Mouse (Mus musculus): ENCODE results near the gene Sipa1l1. TPM values are rescaled to one million over a fixed set of nuclear protein-coding genes. Genes with fewer than 3 reads are reported as not detected.
"Not testable (repeated sequence)": the region's sequence is repeated elsewhere in the genome, so short reads cannot be mapped to it uniquely, and the experiment has no call there.

Sipa1l1 gene
- total and polyA plus RNA-seq, 3 experiments = 141 to 365 (median 161) TPM

- Histone ChIP-seq H3K4me3 (ENCODE audit: low read depth, low read length) (no peak overlapping the region), H3K36me3 (replicated peaks) (no peaks in the 10 kb centered on the region), H3K4me1 (ENCODE audit: insufficient read depth, low read depth, low read length) (peaks cover 9% of the 10 kb centered on the region), H3K9me3 (replicated peaks) (no peaks in the 10 kb centered on the region), H3K27me3 (ENCODE audit: insufficient read depth, low read length) (peaks cover 56% of the 10 kb centered on the region)
- DNase-seq (ENCODE audit: low spot score) = no peak
- no peak for TF ChIP-seq POLR2AphosphoS5 (IDR thresholded peaks at IDR 0.05; ENCODE audit: insufficient replicate concordance, low read depth, low read length)
- no peak for TF ChIP-seq CTCF (IDR thresholded peaks at IDR 0.05; ENCODE audit: low read depth, low read length)
- TF ChIP-seq TAL1 (conservative IDR thresholded peaks at IDR 0.05; ENCODE audit: low read depth, low read length) = no peak
- TF ChIP-seq GATA1 (IDR thresholded peaks at IDR 0.05; ENCODE audit: borderline replicate concordance, low read length) = no peak
- TF ChIP-seq GATA2 (IDR thresholded peaks at IDR 0.05; ENCODE audit: borderline replicate concordance, low read depth, low read length) = no peak
- no peak for ATAC-seq (ENCODE audit: extremely low read depth, insufficient number of reproducible peaks, low FRiP score, poor library complexity, severe bottlenecking)
Observed at GRCm38 (mm10) chr12:82474409-82474808, 305.3 kb downstream of the Sipa1l1 start.

GRCm38 (mm10) chr12:82476028-82476427 lies 306.9 kb downstream of the Sipa1l1 start:
- ATAC-seq (ENCODE audit: extremely low read depth, insufficient number of reproducible peaks, low FRiP score, poor library complexity, severe bottlenecking) = no peak
- Histone ChIP-seq H3K36me3 (replicated peaks) (no peaks in the 10 kb centered on the region), H3K9me3 (replicated peaks) (no peaks in the 10 kb centered on the region), H3K27me3 (ENCODE audit: insufficient read depth, low read length) (peaks cover 51% of the 10 kb centered on the region), H3K4me3 (ENCODE audit: low read depth, low read length) (no peak overlapping the region), H3K4me1 (ENCODE audit: insufficient read depth, low read depth, low read length) (peaks cover 2% of the 10 kb centered on the region; the same call in 1 of the 2 replicates)
- no peak for TF ChIP-seq GATA1 (IDR thresholded peaks at IDR 0.05; ENCODE audit: borderline replicate concordance, low read length)
- no peak for TF ChIP-seq POLR2AphosphoS5 (IDR thresholded peaks at IDR 0.05; ENCODE audit: insufficient replicate concordance, low read depth, low read length)
- no peak for TF ChIP-seq GATA2 (IDR thresholded peaks at IDR 0.05; ENCODE audit: borderline replicate concordance, low read depth, low read length)
- no peak for TF ChIP-seq CTCF (IDR thresholded peaks at IDR 0.05; ENCODE audit: low read depth, low read length)
- TF ChIP-seq TAL1 (conservative IDR thresholded peaks at IDR 0.05; ENCODE audit: low read depth, low read length) = no peak
- DNase-seq (ENCODE audit: low spot score) = no peak

- DNase-seq (ENCODE audit: low spot score) (no peak), ATAC-seq (ENCODE audit: extremely low read depth, insufficient number of reproducible peaks, low FRiP score, poor library complexity, severe bottlenecking) (no peak)
- Histone ChIP-seq H3K27me3 (ENCODE audit: insufficient read depth, low read length) (peaks cover 47% of the 10 kb centered on the region), H3K4me3 (ENCODE audit: low read depth, low read length) (no peak overlapping the region), H3K4me1 (ENCODE audit: insufficient read depth, low read depth, low read length) (peaks cover 2% of the 10 kb centered on the region; the same call in 1 of the 2 replicates), H3K9me3 (replicated peaks) (no peaks in the 10 kb centered on the region), H3K36me3 (replicated peaks) (no peaks in the 10 kb centered on the region)
- TF ChIP-seq GATA2 (IDR thresholded peaks at IDR 0.05; ENCODE audit: borderline replicate concordance, low read depth, low read length) = no peak
- TF ChIP-seq GATA1 (IDR thresholded peaks at IDR 0.05; ENCODE audit: borderline replicate concordance, low read length) = no peak
- no peak for TF ChIP-seq POLR2AphosphoS5 (IDR thresholded peaks at IDR 0.05; ENCODE audit: insufficient replicate concordance, low read depth, low read length)
- TF ChIP-seq TAL1 (conservative IDR thresholded peaks at IDR 0.05; ENCODE audit: low read depth, low read length) = no peak
- TF ChIP-seq CTCF (IDR thresholded peaks at IDR 0.05; ENCODE audit: low read depth, low read length) = no peak
Observed at GRCm38 (mm10) chr12:82476580-82476979, 307.5 kb downstream of the Sipa1l1 start.

GRCm38 (mm10) chr12:82477826-82478225 lies 308.7 kb downstream of the Sipa1l1 start:
- no peak overlapping the region for H3K4me3 ChIP-seq (ENCODE audit: low read depth, low read length)
- no peak for DNase-seq (ENCODE audit: low spot score)

GRCm38 (mm10) chr12:82478256-82478655 lies 309.1 kb downstream of the Sipa1l1 start:
- H3K4me3 ChIP-seq (ENCODE audit: low read depth, low read length) = no peak overlapping the region
- H3K27me3 ChIP-seq (ENCODE audit: insufficient read depth, low read length) = peaks cover 38% of the 10 kb centered on the region
- no peak for TF ChIP-seq TAL1 (conservative IDR thresholded peaks at IDR 0.05; ENCODE audit: low read depth, low read length)
- no peak for TF ChIP-seq CTCF (IDR thresholded peaks at IDR 0.05; ENCODE audit: low read depth, low read length)
- TF ChIP-seq GATA1 (IDR thresholded peaks at IDR 0.05; ENCODE audit: borderline replicate concordance, low read length) = no peak
- no peak for TF ChIP-seq GATA2 (IDR thresholded peaks at IDR 0.05; ENCODE audit: borderline replicate concordance, low read depth, low read length)
- no peak for TF ChIP-seq POLR2AphosphoS5 (IDR thresholded peaks at IDR 0.05; ENCODE audit: insufficient replicate concordance, low read depth, low read length)
- ATAC-seq (ENCODE audit: extremely low read depth, insufficient number of reproducible peaks, low FRiP score, poor library complexity, severe bottlenecking) = no peak
- no peak for DNase-seq (ENCODE audit: low spot score)
- H3K4me1 ChIP-seq (ENCODE audit: insufficient read depth, low read depth, low read length) = peaks cover under 1% of the 10 kb centered on the region; the same call in 1 of the 2 replicates
- H3K9me3 ChIP-seq (replicated peaks) = no peaks in the 10 kb centered on the region
- no peaks in the 10 kb centered on the region for H3K36me3 ChIP-seq (replicated peaks)

More at GRCm38 (mm10) chr12:82477826-82478225, 308.7 kb downstream of the Sipa1l1 start:
- TF ChIP-seq POLR2AphosphoS5 (IDR thresholded peaks at IDR 0.05; ENCODE audit: insufficient replicate concordance, low read depth, low read length) (no peak), CTCF (IDR thresholded peaks at IDR 0.05; ENCODE audit: low read depth, low read length) (no peak), TAL1 (conservative IDR thresholded peaks at IDR 0.05; ENCODE audit: low read depth, low read length) (no peak), GATA1 (IDR thresholded peaks at IDR 0.05; ENCODE audit: borderline replicate concordance, low read length) (no peak)
- no peak for ATAC-seq (ENCODE audit: extremely low read depth, insufficient number of reproducible peaks, low FRiP score, poor library complexity, severe bottlenecking)
- Histone ChIP-seq H3K27me3 (ENCODE audit: insufficient read depth, low read length) (peaks cover 39% of the 10 kb centered on the region), H3K4me1 (ENCODE audit: insufficient read depth, low read depth, low read length) (peaks cover 2% of the 10 kb centered on the region; the same call in 1 of the 2 replicates), H3K36me3 (replicated peaks) (no peaks in the 10 kb centered on the region), H3K9me3 (replicated peaks) (no peaks in the 10 kb centered on the region)

- Histone ChIP-seq H3K36me3 (replicated peaks) (no peaks in the 10 kb centered on the region), H3K27me3 (ENCODE audit: insufficient read depth, low read length) (peaks cover 37% of the 10 kb centered on the region), H3K9me3 (replicated peaks) (peaks cover 1% of the 10 kb centered on the region; the same call in 1 of the 2 replicates), H3K4me1 (ENCODE audit: insufficient read depth, low read depth, low read length) (no peaks in the 10 kb centered on the region), H3K4me3 (ENCODE audit: low read depth, low read length) (no peak overlapping the region)
- no peak for ATAC-seq (ENCODE audit: extremely low read depth, insufficient number of reproducible peaks, low FRiP score, poor library complexity, severe bottlenecking)
- no peak for TF ChIP-seq CTCF (IDR thresholded peaks at IDR 0.05; ENCODE audit: low read depth, low read length)
- no peak for TF ChIP-seq GATA2 (IDR thresholded peaks at IDR 0.05; ENCODE audit: borderline replicate concordance, low read depth, low read length)
- no peak for DNase-seq (ENCODE audit: low spot score)
Observed at GRCm38 (mm10) chr12:82479393-82479792, 310.3 kb downstream of the Sipa1l1 start.

GRCm38 (mm10) chr12:82480425-82480824 lies 311.3 kb downstream of the Sipa1l1 start:
- DNase-seq (ENCODE audit: low spot score); H3K36me3 ChIP-seq (replicated peaks); H3K9me3 ChIP-seq (replicated peaks); H3K4me1 ChIP-seq (ENCODE audit: insufficient read depth, low read depth, low read length); ATAC-seq (ENCODE audit: extremely low read depth, insufficient number of reproducible peaks, low FRiP score, poor library complexity, severe bottlenecking); H3K4me3 ChIP-seq (ENCODE audit: low read depth, low read length): not testable (repeated sequence)
- peaks cover 37% of the 10 kb centered on the region for H3K27me3 ChIP-seq (ENCODE audit: insufficient read depth, low read length)

All from G1E (cell line).